Mouse (Mus musculus) olfactory bulb, adult 2 months (tissue): Measurements from ENCODE around the gene Tut7. TPM values are rescaled to one million over a fixed set of nuclear protein-coding genes. Genes with fewer than 3 reads are reported as not detected.
"Not testable (repeated sequence)": the region's sequence is repeated elsewhere in the genome, so short reads cannot be mapped to it uniquely, and the experiment has no call there.

Source experiments
- H3K27ac ChIP-seq: fragments of 200-500 bp; 2 replicates; pipeline ENCODE4 v1.5.1; 2012; ENCODE audit warnings: low read depth, low read length; ENCODE audit not compliant: insufficient read depth
- H3K4me1 ChIP-seq: fragments of 200-500 bp; 2 replicates; pipeline ENCODE4 v1.6.1; 2012; ENCODE audit warnings: low read length; ENCODE audit not compliant: control insufficient read depth, insufficient read depth
- H3K4me3 ChIP-seq: fragments of 200-500 bp; 2 replicates; pipeline ENCODE4 v1.5.1; 2012; ENCODE audit warnings: mild to moderate bottlenecking, low read depth, low read length, moderate library complexity; ENCODE audit not compliant: insufficient read depth
- CTCF ChIP-seq: fragments of 200-500 bp; IDR thresholded peaks from 2 replicates; pipeline ENCODE4 v1.5.1; 2012; ENCODE audit warnings: low read depth, mild to moderate bottlenecking, low read length, moderate library complexity; ENCODE audit not compliant: insufficient read depth
- POLR2A ChIP-seq: fragments of 200-500 bp; IDR thresholded peaks from 2 replicates; pipeline ENCODE4 v1.6.1; 2012; ENCODE audit warnings: mild to moderate bottlenecking, low read depth, low read length, moderate library complexity; ENCODE audit not compliant: insufficient read depth
- WGBS: fragments of 180-500 bp; shearing (Covaris S2); methylation state at CpG from one replicate; pipeline ENCODE4 v1.1.7; 2018; 5-methylcytosine and 5-hydroxymethylcytosine counted together
- polyA plus RNA-seq: library from polyadenylated mRNA; stranded (reverse); fragments of >200 nt; gene quantifications from 2 replicates; pipeline ENCODE4 v1.2.4, GENCODE M21; 2012; ENCODE audit warnings: low replicate concordance; ENCODE audit not compliant: missing spikeins, insufficient read depth, insufficient read length

Tut7 gene
- polyA plus RNA-seq, 1 experiment, result 457 TPM

DNA sequence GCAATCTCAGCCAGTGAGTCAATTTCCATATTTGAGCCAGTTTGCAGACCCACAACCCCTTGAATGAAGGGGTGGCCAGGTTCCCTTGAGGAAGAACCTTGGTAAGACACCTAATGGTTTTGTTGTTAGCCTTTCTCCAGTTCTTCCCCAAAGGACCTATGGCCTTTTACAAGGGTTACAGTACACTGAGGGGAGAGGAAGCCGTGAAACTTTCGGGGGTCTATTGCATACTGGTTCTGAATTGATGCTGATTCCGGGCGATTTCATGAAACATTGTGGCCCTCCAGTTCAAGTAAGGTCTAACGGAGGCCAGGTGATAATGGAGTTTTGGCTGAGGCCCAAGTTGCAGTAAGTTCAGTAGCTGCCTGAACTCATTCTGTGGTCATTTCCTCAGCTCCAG lies 21.7 kb upstream of the Tut7 start:
- 92% methylated on average over 5 of the region's 5 CpGs for WGBS
- Histone ChIP-seq H3K27ac (no peak overlapping the region), H3K4me3 (no peak overlapping the region), H3K4me1 (no peaks in the 10 kb centered on the region)
- TF ChIP-seq POLR2A, result no peak
- TF ChIP-seq CTCF, result no peak

DNA sequence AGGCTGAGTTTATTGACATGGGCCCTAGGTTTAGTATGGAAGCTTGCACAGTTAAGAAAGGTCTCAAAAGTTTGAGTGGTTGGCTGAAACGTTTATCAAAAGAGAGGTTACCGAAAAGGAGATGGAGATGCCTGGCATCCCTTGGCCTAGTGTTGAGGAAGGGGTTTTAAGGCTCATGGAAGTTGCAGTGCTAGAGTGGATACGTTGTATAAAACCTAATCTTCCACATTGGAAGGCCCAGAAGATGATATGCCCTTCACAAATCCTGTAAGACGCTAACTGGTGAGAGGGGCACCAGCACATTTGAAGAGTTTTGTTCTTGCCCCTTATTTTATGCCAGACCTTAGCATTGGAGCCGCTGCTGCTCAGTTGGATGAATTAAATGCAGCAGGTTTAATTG lies 21.0 kb upstream of the Tut7 start:
- WGBS, result 90% methylated on average over 5 of the region's 5 CpGs
- Histone ChIP-seq H3K27ac (no peak overlapping the region), H3K4me3 (no peak overlapping the region), H3K4me1 (no peaks in the 10 kb centered on the region)
- TF ChIP-seq CTCF (no peak), POLR2A (no peak)

DNA sequence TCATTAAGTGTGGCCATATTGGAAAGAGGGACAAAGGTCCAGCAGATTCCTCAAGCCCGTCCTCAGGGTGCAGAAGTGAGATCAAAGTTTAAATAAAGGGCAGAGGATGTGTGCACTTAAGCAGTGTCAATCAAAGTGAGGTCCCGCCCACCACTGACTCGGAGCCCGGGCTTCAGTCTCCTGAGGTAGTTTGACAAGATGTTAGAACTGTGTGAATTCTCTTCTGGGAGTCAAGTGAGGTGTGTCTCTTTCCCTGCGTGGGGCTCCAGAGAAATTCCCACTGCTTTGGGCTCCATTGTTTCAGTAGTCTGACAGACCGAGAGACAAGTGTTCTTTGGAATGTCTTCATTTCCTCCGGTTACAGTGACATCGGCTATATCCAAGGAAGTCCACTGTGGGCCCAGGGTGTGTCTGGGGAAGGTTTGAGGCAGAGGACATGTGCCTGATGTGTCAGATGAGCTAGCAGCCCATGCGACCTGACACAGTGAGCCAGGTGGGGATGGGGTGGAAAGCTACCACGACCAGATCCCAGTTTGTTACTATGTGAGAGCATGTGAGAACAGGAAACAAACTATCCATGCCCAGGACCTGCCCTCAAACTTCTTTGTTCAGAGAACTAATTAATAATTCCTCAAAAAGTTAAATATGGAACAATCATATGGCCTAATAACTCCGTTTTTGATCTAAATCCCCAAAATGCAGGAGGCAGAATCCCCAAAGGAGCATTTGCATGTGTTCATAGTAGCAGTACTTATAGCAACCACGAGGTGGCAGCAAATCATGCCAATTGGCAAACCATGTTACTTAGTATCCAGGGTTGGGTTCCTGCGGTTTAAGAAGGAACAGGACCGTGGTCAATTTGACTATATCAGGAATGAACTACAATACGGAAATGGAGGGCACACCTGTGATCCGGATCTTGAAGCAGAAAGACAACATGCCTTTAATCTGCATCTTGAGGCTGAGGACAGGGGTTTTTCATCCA lies 19.6 kb upstream of the Tut7 start:
- no peak overlapping the region for H3K4me3 ChIP-seq
- no peak for TF ChIP-seq POLR2A
- no peak for TF ChIP-seq CTCF
- no peak overlapping the region for H3K27ac ChIP-seq
- 41% methylated on average over 16 of the region's 16 CpGs for WGBS
- H3K4me1 ChIP-seq, result no peaks in the 10 kb centered on the region

DNA sequence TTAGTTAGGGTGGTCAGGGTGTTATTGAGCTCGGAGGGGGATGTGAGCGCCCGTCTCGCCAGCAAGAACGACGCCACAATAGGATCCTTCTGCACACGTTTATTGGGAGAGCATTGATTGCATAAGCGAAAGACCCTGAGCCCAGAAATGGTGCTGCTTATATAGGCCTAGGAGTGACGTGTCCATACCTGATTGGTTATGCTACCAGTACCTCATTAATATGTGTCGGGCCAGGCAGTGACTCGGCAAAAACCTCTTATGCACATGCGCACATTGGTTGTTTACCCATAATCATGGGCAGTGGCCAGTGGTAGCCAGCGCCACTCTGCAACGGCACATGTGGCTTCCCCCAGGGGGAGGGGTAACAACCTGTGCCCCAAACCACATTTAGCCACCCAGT lies 18.8 kb upstream of the Tut7 start:
- H3K27ac ChIP-seq, H3K4me1 ChIP-seq: not testable (repeated sequence)
- WGBS, result 90% methylated on average over 13 of the region's 14 CpGs

DNA sequence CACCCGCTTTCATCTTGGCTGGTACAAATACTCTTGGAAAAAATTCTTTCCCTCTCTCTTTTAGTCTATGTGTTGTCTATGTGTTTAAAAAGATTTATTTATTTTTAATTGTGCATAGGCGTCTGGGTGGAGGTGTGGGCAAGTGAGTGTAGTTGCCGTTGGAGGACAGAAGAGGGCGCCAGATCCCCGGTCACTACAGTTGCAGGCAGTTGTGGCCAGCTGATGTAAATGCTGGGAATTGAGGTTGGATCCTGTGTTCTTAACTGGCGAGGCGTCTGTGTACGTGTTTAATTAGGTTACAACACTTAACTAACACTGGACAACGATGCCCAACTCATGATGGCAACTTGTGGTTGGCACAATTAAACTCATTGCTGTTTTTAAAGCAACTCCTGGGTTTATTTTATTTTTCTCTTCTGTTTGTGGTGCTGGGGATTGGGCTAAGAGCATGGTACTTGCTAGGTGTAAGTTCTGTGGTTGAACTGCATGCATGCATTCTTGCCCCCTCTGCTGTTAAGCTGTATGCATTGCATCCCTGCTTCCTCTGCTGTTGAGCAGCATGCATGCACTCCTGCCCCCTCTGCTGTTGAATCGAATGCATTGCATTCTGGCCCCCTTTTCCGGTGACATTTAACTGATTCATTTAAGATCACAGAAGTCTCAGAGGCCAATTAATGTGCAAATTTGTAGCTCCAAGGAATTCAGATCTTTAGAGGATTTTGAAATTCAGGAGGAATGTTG lies 17.7 kb upstream of the Tut7 start:
- Histone ChIP-seq H3K27ac (no peak overlapping the region), H3K4me1 (no peaks in the 10 kb centered on the region), H3K4me3 (no peak overlapping the region)
- no peak for TF ChIP-seq POLR2A
- peak; percentile 90 for TF ChIP-seq CTCF
- WGBS, result 73% methylated on average over 11 of the region's 11 CpGs

More for the DNA sequence above, 18.8 kb upstream of the Tut7 start:
- not testable (repeated sequence) for H3K4me3 ChIP-seq

DNA sequence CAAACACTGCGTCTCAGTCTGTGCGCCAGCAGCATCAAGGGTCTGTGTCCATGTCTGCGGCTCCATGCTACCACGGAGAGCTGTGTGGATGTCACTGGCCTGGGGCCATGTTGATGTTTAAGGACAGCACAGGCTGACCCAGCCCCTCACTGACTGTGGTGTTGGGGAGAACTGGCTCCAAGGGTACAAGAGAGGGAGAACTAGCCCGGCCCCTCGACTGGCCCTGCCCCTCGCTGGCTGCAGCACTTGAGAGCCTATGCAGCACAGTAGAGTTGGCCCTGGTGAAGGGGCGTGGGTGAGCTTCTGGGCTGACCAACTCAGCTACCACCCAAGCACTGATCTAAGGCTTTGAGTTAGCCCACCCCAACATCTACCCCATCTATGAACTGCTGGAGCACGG lies 16.4 kb upstream of the Tut7 start:
- peaks cover 7% of the 10 kb centered on the region for H3K4me1 ChIP-seq
- no peak overlapping the region for H3K4me3 ChIP-seq
- no peak overlapping the region for H3K27ac ChIP-seq
- TF ChIP-seq CTCF (no peak), POLR2A (no peak)
- WGBS, result 92% methylated on average over 9 of the region's 9 CpGs

DNA sequence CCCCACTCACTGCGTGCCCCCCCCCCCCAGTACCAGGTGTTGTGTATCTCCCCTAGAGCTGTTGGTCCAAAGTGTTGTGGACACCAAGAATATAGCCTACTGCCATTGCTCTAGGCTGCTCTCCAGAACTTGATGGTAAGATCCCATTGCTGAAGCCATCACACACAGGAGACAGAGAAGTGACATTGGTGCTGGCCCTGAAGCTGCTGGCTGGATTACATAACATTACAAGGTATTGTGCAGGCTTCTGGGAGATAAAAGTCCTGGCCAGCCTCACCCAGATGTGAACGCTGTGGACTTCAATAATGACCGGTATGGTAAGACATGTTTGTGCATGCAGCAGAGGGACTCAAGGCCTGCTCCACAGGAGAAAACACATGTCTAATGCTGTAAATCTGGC lies 15.5 kb upstream of the Tut7 start:
- H3K4me1 ChIP-seq, result peaks cover 10% of the 10 kb centered on the region
- WGBS, result 88% methylated on average over 3 of the region's 3 CpGs
- no peak for TF ChIP-seq CTCF
- no peak overlapping the region for H3K27ac ChIP-seq
- H3K4me3 ChIP-seq, result no peak overlapping the region

DNA sequence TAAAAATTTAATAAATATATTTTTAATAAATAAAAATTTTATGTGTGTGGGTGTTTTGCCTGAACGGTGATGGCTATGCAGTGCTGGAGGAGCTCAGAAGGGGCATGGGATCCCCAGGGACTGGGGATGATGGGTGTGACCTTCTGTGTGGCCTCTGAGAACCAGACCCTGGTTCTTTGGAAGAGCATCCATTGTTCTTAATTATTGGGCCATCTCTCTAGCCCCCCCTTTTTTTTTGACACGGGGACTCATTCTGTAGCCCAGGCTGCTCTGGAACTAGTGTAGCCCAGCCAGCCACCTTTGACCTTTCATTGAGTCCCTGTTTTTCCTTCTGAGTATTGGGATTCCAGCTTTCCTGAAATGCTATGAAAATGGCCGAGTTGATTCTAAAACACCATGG lies 13.9 kb upstream of the Tut7 start:
- 65% methylated on average over 3 of the region's 3 CpGs for WGBS

DNA sequence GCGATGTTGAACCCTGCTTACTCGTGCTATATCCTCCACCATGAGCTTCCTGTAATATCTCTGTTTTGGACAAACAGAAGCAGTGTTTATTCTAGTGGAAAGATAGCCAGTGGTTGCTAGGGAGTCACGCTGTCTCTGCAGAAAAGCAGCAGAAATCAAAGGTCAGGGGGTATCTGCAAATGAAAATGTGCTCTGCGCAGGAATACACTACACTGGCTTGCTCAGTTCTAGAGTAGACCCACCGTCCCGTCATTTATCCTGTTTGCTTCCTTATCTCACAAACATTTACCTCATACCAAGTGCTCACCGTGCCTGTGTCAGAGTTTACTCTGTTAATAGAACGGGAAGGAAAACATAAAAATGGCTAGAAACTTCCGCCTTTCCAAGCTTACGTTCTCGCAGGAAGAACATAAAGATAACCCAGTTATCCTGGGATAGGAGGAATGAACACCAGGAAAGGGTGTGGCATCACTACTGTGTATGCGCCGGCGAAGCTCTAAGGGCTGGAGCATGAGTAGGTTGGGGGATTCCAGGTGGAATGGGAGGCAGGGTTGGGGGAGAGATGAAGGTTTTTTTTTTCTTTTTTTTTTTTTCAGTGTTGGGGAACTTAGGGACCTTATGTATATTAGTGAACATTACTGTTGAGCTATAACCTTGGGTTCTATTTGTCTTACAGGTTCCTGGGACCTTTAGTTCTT lies 13.3 kb upstream of the Tut7 start:
- WGBS, result 72% methylated on average over 14 of the region's 14 CpGs

More for the DNA sequence above, 13.9 kb upstream of the Tut7 start:
- no peak for TF ChIP-seq POLR2A
- Histone ChIP-seq H3K4me3 (no peak overlapping the region), H3K27ac (no peak overlapping the region), H3K4me1 (peaks cover 10% of the 10 kb centered on the region)

More for the DNA sequence above, 13.3 kb upstream of the Tut7 start:
- H3K4me1 ChIP-seq, result peaks cover 10% of the 10 kb centered on the region
- no peak overlapping the region for H3K4me3 ChIP-seq
- peak overlapping the region; percentile 92 for H3K27ac ChIP-seq
- TF ChIP-seq POLR2A, result no peak
- TF ChIP-seq CTCF, result no peak
